Mouse (Mus musculus) erythroblast, embryonic 14.5 days (primary cell): ENCODE measurements around the gene Ypel5. TPM values are rescaled to one million over a fixed set of nuclear protein-coding genes. Genes with fewer than 3 reads are reported as not detected.

Source experiments
- H3K27me3 ChIP-seq: 2 replicates; pipeline ENCODE4 v1.6.1; 2012; ENCODE audit warnings: inconsistent platforms; ENCODE audit not compliant: control insufficient read depth
- H3K36me3 ChIP-seq: 2 replicates; pipeline ENCODE4 v1.6.1; 2012; ENCODE audit warnings: mild to moderate bottlenecking, inconsistent platforms; ENCODE audit not compliant: control insufficient read depth
- H3K4me1 ChIP-seq: 2 replicates; pipeline ENCODE4 v1.6.1; 2012; ENCODE audit warnings: inconsistent platforms; ENCODE audit not compliant: control insufficient read depth
- H3K4me3 ChIP-seq: replicated peaks from 2 replicates; pipeline ENCODE3; 2012; ENCODE audit warnings: moderate library complexity, mild to moderate bottlenecking, inconsistent platforms
- H3K9me3 ChIP-seq: 2 replicates; pipeline ENCODE4 v1.6.1; 2012; ENCODE audit warnings: low read length, inconsistent platforms, mixed read lengths; ENCODE audit not compliant: control insufficient read depth
- GATA1 ChIP-seq: IDR thresholded peaks from 2 replicates; pipeline ENCODE4 v1.6.1; 2012; ENCODE audit warnings: low read length, inconsistent platforms, mixed read lengths
- TAL1 ChIP-seq: IDR thresholded peaks from 3 replicates; pipeline ENCODE4 v1.6.1; 2012; ENCODE audit warnings: low read length, inconsistent platforms, mixed read lengths
- polyA plus RNA-seq: library from polyadenylated mRNA; stranded (reverse); fragments of >175 nt; gene quantifications from 2 replicates; pipeline ENCODE4 v1.2.3, GENCODE M21; 2012

The Ypel5 gene
- polyA plus RNA-seq, 1 experiment, result 8.7 TPM

- Histone ChIP-seq H3K4me1 (no peaks in the 10 kb centered on the region), H3K27me3 (no peaks in the 10 kb centered on the region), H3K9me3 (no peaks in the 10 kb centered on the region), H3K36me3 (no peaks in the 10 kb centered on the region), H3K4me3 (no peak overlapping the region)
- TF ChIP-seq GATA1 (no peak), TAL1 (no peak)
These were observed 59.3 kb downstream of the Ypel5 start for GRCm38 (mm10) chr17:72895506-72895905.

GRCm38 (mm10) chr17:72897076-72897475 lies 60.8 kb downstream of the Ypel5 start:
- H3K36me3 ChIP-seq, result no peaks in the 10 kb centered on the region
- H3K4me1 ChIP-seq, result no peaks in the 10 kb centered on the region
- no peaks in the 10 kb centered on the region for H3K9me3 ChIP-seq
- H3K4me3 ChIP-seq, result no peak overlapping the region
- TF ChIP-seq GATA1 (no peak), TAL1 (no peak)
- H3K27me3 ChIP-seq, result no peaks in the 10 kb centered on the region

GRCm38 (mm10) chr17:72897961-72898360 lies 61.7 kb downstream of the Ypel5 start:
- TF ChIP-seq TAL1 (no peak), GATA1 (no peak)
- Histone ChIP-seq H3K36me3 (no peaks in the 10 kb centered on the region), H3K4me1 (no peaks in the 10 kb centered on the region), H3K9me3 (no peaks in the 10 kb centered on the region), H3K27me3 (no peaks in the 10 kb centered on the region), H3K4me3 (no peak overlapping the region)

GRCm38 (mm10) chr17:72898775-72899174 lies 62.5 kb downstream of the Ypel5 start:
- no peaks in the 10 kb centered on the region for H3K27me3 ChIP-seq
- H3K4me3 ChIP-seq, result no peak overlapping the region
- no peaks in the 10 kb centered on the region for H3K36me3 ChIP-seq
- no peaks in the 10 kb centered on the region for H3K9me3 ChIP-seq
- H3K4me1 ChIP-seq, result no peaks in the 10 kb centered on the region
- no peak for TF ChIP-seq TAL1
- TF ChIP-seq GATA1, result no peak

Other genes with a start within 250 kb of the Ypel5 start
- not detected in 2 replicates for gene Alk, start 231.8 kb upstream of the Ypel5 start, polyA plus RNA-seq
- 0.06 and 0.10 TPM in 2 replicates for gene Lbh, start 81.9 kb downstream of the Ypel5 start, polyA plus RNA-seq